Mouse (Mus musculus): ENCODE measurements around the gene Ppif. TPM values are rescaled to one million over a fixed set of nuclear protein-coding genes. Genes with fewer than 3 reads are reported as not detected.

Ppif gene
- polyA plus RNA-seq, 1 experiment from 2014 or later = 33.3 TPM

DNA sequence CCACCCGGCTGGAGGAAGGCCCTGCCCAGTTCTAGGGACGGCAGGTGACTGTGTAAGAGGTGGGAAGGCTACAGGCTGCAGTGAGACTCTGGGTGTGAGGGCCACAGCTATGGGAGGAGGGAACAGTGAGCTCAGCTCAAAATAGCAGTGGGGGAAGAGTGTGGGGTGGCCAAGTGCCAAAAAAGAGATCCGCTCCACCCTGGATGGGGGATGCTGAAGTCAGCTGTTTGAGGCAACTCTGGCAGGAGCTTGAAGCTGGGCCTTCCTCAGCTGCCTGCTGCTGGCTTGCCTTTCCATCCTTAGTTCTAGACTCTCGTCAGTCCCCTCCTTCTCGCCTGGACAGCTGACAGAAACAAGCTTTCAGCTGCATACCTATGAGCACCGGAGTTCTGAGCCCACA is 42.6 kb downstream of the Ppif start:
- H3K36me3 ChIP-seq (ENCODE audit: control insufficient read depth, insufficient read depth, low read length) = no peaks in the 10 kb centered on the region
- H3K4me2 ChIP-seq (replicated peaks; ENCODE audit: low read depth, low read length) = no peak overlapping the region
- no peak overlapping the region for H3K27ac ChIP-seq (ENCODE audit: low read depth, low read length)
- 72% methylated on average over 6 of the region's 6 CpGs for WGBS
- peaks cover 8% of the 10 kb centered on the region for H3K4me1 ChIP-seq (replicated peaks; ENCODE audit: control insufficient read depth, insufficient read depth, low read length)
- ATAC-seq (ENCODE audit: low FRiP score) = no peak
- H3K4me3 ChIP-seq (ENCODE audit: low read depth, low read length) = no peak overlapping the region
- no peak for DNase-seq (ENCODE audit: low spot score)
- no peak overlapping the region for H3K9ac ChIP-seq (ENCODE audit: low read depth, low read length)
- H3K9me3 ChIP-seq (ENCODE audit: control insufficient read depth, low read length) = no peaks in the 10 kb centered on the region
- no peaks in the 10 kb centered on the region for H3K27me3 ChIP-seq (ENCODE audit: control insufficient read depth, insufficient read depth, low read length)

DNA sequence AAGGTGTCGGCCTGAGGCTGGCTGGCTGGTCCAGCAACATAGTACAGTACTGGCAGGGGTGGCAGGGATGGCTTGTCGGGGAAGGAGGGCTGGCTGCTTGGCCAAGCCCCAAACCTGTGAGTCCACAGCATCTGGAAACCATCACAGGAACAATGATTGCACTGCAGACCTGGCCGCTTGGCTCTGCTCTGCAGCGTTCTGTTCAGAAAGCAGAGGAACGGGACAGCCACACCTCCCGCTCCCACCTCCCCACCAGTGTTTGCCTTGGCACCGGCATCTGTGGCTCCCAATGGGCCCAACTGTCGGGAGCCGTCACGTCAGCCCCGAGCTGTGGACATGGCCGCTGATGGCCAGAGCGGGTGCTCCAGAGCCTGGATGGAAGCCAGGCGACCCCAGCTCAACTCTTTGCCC is 44.6 kb downstream of the Ppif start:
- Histone ChIP-seq H3K4me3 (ENCODE audit: low read depth, low read length) (no peak overlapping the region), H3K4me2 (replicated peaks; ENCODE audit: low read depth, low read length) (no peak overlapping the region), H3K27me3 (ENCODE audit: control insufficient read depth, insufficient read depth, low read length) (no peaks in the 10 kb centered on the region), H3K4me1 (replicated peaks; ENCODE audit: control insufficient read depth, insufficient read depth, low read length) (peaks cover 8% of the 10 kb centered on the region), H3K9me3 (ENCODE audit: control insufficient read depth, low read length) (no peaks in the 10 kb centered on the region), H3K9ac (ENCODE audit: low read depth, low read length) (no peak overlapping the region; the same call in 1 of the 2 replicates), H3K36me3 (ENCODE audit: control insufficient read depth, insufficient read depth, low read length) (no peaks in the 10 kb centered on the region), H3K27ac (ENCODE audit: low read depth, low read length) (no peak overlapping the region)
- WGBS = 62% methylated on average over 14 of the region's 14 CpGs
- ATAC-seq (ENCODE audit: low FRiP score) = no peak
- DNase-seq (ENCODE audit: low spot score) = no peak

DNA sequence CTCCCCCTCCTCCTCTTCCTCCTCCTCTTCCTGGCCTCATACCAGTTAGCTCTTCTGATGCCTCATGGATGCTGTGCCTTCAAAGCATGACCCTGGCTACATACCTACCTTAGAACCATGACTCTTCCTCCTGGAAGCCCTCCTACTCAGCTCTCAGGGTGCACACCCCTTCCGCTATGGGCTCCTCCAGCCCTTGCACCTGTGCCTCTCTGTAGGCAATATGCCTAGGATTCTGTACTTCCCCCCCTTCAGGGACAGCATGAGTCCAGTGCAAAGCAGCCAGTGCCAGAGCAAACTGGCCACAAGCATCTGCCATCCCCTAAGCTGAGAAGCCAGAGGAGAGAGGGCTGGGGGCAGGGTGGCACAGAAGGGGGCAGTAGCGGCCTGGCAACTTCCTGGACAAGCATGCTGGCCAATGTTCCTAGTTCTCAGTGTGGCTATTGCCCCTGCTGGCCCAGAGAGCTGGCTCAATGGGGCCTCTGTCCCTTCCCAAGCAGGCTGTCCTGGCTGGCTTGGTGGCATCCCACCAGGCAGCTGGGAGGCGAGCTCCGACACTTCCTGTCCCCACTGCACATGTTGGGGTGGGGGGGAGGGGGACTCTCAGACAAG is 46.1 kb downstream of the Ppif start:
- H3K9ac ChIP-seq (ENCODE audit: low read depth, low read length) = no peak overlapping the region
- H3K27me3 ChIP-seq (ENCODE audit: control insufficient read depth, insufficient read depth, low read length) = no peaks in the 10 kb centered on the region
- H3K4me3 ChIP-seq (ENCODE audit: low read depth, low read length) = no peak overlapping the region
- no peak overlapping the region for H3K4me2 ChIP-seq (replicated peaks; ENCODE audit: low read depth, low read length)
- H3K27ac ChIP-seq (ENCODE audit: low read depth, low read length) = no peak overlapping the region
- no peaks in the 10 kb centered on the region for H3K9me3 ChIP-seq (ENCODE audit: control insufficient read depth, low read length)
- peaks cover 2% of the 10 kb centered on the region; the same call in 1 of the 2 replicates for H3K4me1 ChIP-seq (replicated peaks; ENCODE audit: control insufficient read depth, insufficient read depth, low read length)
- 65% methylated on average over 4 of the region's 4 CpGs for WGBS
- no peak for ATAC-seq (ENCODE audit: low FRiP score)
- no peak for DNase-seq (ENCODE audit: low spot score)
- no peaks in the 10 kb centered on the region for H3K36me3 ChIP-seq (ENCODE audit: control insufficient read depth, insufficient read depth, low read length)

DNA sequence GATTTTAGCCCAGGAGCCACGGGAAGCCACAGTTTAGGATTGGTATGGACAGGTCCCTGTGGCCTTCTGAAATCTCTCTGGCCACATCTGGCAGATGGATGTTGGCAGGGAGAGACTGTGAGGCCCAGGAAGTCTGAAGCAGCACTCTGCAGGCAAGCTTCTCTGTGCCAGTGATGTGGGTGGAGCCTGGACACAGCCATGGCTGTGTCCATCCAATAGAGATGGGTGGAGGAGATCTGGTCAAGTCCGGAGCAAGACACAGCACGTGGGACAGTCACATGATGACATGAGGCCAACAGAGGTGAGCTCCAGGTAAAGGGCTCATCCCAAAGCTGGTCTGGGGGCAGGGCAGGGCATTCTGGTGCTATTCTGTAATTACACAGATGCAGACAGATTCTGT is 47.3 kb downstream of the Ppif start:
- WGBS = 77% methylated on average over 3 of the region's 3 CpGs
- H3K9me3 ChIP-seq (ENCODE audit: control insufficient read depth, low read length) = no peaks in the 10 kb centered on the region
- no peak for DNase-seq (ENCODE audit: low spot score)
- H3K4me1 ChIP-seq (replicated peaks; ENCODE audit: control insufficient read depth, insufficient read depth, low read length) = no peaks in the 10 kb centered on the region
- H3K36me3 ChIP-seq (ENCODE audit: control insufficient read depth, insufficient read depth, low read length) = no peaks in the 10 kb centered on the region
- H3K27me3 ChIP-seq (ENCODE audit: control insufficient read depth, insufficient read depth, low read length) = no peaks in the 10 kb centered on the region
- ATAC-seq (ENCODE audit: low FRiP score) = no peak
- H3K27ac ChIP-seq (ENCODE audit: low read depth, low read length) = no peak overlapping the region
- H3K4me3 ChIP-seq (ENCODE audit: low read depth, low read length) = no peak overlapping the region
- H3K9ac ChIP-seq (ENCODE audit: low read depth, low read length) = no peak overlapping the region
- no peak overlapping the region for H3K4me2 ChIP-seq (replicated peaks; ENCODE audit: low read depth, low read length)

DNA sequence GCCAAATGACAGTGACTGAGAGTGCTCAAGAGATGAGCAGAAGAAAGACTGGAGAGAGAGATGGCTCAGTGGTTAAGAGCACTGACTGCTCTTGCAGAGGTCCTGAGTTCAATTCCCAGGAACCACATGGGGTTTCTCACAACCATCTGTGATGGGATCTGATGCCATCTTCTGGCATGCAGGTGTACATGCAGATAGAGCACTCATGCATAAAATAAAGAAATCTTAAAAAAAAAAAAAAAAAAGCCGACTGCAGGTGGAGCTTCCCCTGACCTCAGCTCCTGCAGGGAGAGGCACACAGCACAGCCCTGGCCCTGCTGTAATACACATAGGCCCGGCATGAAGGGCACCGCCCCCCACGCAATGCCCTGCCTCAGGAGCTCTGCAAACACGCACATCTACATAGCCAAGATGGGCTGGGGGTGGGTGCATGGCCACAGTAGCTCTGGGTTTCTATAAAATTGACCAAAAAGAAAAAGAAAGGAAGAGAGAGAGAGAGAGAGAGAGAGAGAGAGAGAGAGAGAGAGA is 48.0 kb downstream of the Ppif start:
- H3K9me3 ChIP-seq (ENCODE audit: control insufficient read depth, low read length) = no peaks in the 10 kb centered on the region
- no peaks in the 10 kb centered on the region for H3K27me3 ChIP-seq (ENCODE audit: control insufficient read depth, insufficient read depth, low read length)
- H3K9ac ChIP-seq (ENCODE audit: low read depth, low read length) = no peak overlapping the region
- no peaks in the 10 kb centered on the region for H3K36me3 ChIP-seq (ENCODE audit: control insufficient read depth, insufficient read depth, low read length)
- no peak overlapping the region for H3K4me3 ChIP-seq (ENCODE audit: low read depth, low read length)
- 70% methylated on average over 5 of the region's 5 CpGs for WGBS
- ATAC-seq (ENCODE audit: low FRiP score) (no peak), DNase-seq (ENCODE audit: low spot score) (no peak)
- no peaks in the 10 kb centered on the region for H3K4me1 ChIP-seq (replicated peaks; ENCODE audit: control insufficient read depth, insufficient read depth, low read length)
- H3K4me2 ChIP-seq (replicated peaks; ENCODE audit: low read depth, low read length) = no peak overlapping the region
- no peak overlapping the region for H3K27ac ChIP-seq (ENCODE audit: low read depth, low read length)

DNA sequence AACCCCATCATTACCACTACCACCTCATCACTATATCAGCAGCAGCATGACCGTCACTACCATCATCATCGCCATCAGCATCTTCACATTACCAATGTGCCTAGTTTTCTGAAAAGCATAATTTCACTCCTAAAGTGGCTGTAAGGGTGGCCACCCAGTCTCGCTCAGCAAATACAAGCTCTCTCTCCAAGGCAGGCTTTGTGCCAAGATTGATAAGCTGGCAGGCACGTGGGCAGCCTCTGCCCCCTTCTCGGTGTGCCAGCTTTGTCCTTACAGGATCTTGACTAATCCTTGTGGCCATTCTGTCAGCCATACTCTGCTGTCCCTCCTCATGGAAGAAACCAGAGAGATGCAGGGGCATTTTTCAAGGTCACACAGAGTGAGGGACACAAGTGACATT is 49.0 kb downstream of the Ppif start:
- H3K27ac ChIP-seq (ENCODE audit: low read depth, low read length) = no peak overlapping the region
- H3K4me1 ChIP-seq (replicated peaks; ENCODE audit: control insufficient read depth, insufficient read depth, low read length) = no peaks in the 10 kb centered on the region
- WGBS = 97% methylated on average over 5 of the region's 5 CpGs
- H3K4me3 ChIP-seq (ENCODE audit: low read depth, low read length) = no peak overlapping the region
- ATAC-seq (ENCODE audit: low FRiP score) (no peak), DNase-seq (ENCODE audit: low spot score) (no peak)
- no peaks in the 10 kb centered on the region for H3K36me3 ChIP-seq (ENCODE audit: control insufficient read depth, insufficient read depth, low read length)
- no peak overlapping the region for H3K9ac ChIP-seq (ENCODE audit: low read depth, low read length)
- no peaks in the 10 kb centered on the region for H3K27me3 ChIP-seq (ENCODE audit: control insufficient read depth, insufficient read depth, low read length)
- H3K9me3 ChIP-seq (ENCODE audit: control insufficient read depth, low read length) = no peaks in the 10 kb centered on the region
- H3K4me2 ChIP-seq (replicated peaks; ENCODE audit: low read depth, low read length) = no peak overlapping the region

DNA sequence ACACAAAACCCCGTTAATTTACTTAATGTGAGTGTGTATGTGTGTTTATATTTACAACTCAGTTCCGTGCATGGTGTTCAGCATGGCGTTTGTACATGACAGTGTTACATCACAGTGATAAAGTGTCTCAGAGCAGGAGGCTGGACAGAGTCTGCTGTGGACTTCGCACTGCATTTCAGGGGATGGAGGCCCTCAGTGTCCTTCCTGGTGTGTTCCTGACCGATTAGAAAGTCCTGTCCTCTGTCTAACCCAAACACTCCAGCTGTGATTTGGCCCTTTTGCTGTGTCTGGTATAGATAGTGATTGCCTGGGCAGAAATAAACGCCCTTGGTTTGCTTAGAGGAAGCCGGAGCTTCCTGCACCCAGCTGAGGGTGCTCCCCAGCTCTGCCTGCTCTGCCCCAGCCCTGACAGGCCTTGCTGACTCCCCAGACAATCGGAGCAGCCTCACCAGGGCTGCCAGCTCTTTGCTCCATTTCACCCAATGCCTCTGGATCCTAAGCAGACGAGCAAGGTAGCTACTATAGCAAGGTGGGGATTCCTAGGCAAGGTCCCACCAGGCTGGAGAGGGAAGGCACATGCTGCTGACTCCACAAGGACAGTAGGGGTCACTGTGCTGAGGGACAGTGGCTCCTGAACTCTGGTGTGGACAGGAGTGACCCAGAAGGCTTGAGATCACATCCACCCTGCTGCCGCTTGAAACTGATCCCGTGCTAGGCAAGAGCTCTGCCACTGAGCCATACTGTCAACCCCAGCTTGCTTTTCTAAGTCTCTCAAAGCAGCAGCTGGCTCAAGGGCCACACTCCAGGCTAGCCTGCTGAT is 51.6 kb downstream of the Ppif start:
- H3K27me3 ChIP-seq (ENCODE audit: control insufficient read depth, insufficient read depth, low read length) = no peaks in the 10 kb centered on the region
- 71% methylated on average over 11 of the region's 11 CpGs for WGBS
- no peak overlapping the region for H3K27ac ChIP-seq (ENCODE audit: low read depth, low read length)
- no peak overlapping the region for H3K9ac ChIP-seq (ENCODE audit: low read depth, low read length)
- H3K4me2 ChIP-seq (replicated peaks; ENCODE audit: low read depth, low read length) = no peak overlapping the region
- H3K36me3 ChIP-seq (ENCODE audit: control insufficient read depth, insufficient read depth, low read length) = no peaks in the 10 kb centered on the region
- H3K4me1 ChIP-seq (replicated peaks; ENCODE audit: control insufficient read depth, insufficient read depth, low read length) = no peaks in the 10 kb centered on the region
- ATAC-seq (ENCODE audit: low FRiP score) (no peak), DNase-seq (ENCODE audit: low spot score) (no peak)
- no peak overlapping the region for H3K4me3 ChIP-seq (ENCODE audit: low read depth, low read length)
- H3K9me3 ChIP-seq (ENCODE audit: control insufficient read depth, low read length) = no peaks in the 10 kb centered on the region

DNA sequence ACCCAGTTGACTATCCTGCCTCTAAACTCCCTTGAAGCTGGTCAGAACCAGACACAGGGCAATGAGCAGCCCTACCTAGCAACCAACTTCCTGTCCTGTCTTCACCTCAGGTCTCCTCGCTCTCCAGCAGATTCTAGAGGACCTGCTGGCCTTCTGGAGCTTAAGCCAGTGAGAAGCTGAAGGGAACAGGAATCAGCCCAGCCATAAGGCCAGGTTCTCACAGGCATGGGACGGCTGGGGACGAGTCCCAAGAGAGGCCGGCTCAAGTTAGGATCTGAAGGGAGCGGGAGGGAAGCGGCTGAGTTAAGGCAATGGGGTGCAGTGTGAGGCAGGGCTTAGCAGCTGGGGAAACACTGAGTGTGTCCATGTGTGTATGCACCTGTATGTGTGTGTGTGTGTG is 52.4 kb downstream of the Ppif start:
- Histone ChIP-seq H3K4me3 (ENCODE audit: low read depth, low read length) (no peak overlapping the region), H3K27me3 (ENCODE audit: control insufficient read depth, insufficient read depth, low read length) (no peaks in the 10 kb centered on the region), H3K9ac (ENCODE audit: low read depth, low read length) (no peak overlapping the region), H3K4me1 (replicated peaks; ENCODE audit: control insufficient read depth, insufficient read depth, low read length) (no peaks in the 10 kb centered on the region), H3K27ac (ENCODE audit: low read depth, low read length) (no peak overlapping the region), H3K36me3 (ENCODE audit: control insufficient read depth, insufficient read depth, low read length) (no peaks in the 10 kb centered on the region), H3K4me2 (replicated peaks; ENCODE audit: low read depth, low read length) (no peak overlapping the region), H3K9me3 (ENCODE audit: control insufficient read depth, low read length) (no peaks in the 10 kb centered on the region)
- WGBS = 88% methylated on average over 6 of the region's 6 CpGs
- ATAC-seq (ENCODE audit: low FRiP score) (no peak), DNase-seq (ENCODE audit: low spot score) (no peak)
